Mouse (Mus musculus): ENCODE results near the gene Auts2.
A peak's percentile ranks its signal among the peaks of the same experiment; 100 is the strongest.

DNA sequence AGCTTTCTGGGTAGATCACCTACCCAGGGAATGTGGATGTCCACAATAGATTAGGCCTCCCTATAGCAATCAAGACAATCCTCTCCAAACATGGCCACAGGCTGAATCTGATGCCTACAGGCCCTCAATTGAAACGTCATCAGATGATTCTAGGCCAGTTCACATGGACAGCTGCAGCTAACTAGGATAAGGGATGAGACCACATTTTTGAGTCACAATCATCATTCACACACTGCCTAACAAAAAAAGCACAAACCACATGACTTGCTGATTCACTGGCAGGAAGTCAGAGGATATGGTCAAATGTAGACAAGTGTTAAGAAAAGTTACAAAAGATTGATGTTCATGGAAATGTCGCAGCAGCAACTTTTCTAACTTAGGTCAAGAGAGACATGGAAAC lies 581.3 kb downstream of the Auts2 start:
- TF ChIP-seq CTCF (IDR thresholded peaks at IDR 0.05; ENCODE audit: low read depth) (no peak), EP300 (IDR thresholded peaks at IDR 0.05; ENCODE audit: low read depth) (peak; percentile 29; the same call in 1 of the 2 replicates)
